Comparison of ENCODE assay signal across 24 mouse cellular contexts in genomic region chr1:156749136-156749535, GRCm38 (mm10). TPM values are rescaled to one million over a fixed set of nuclear protein-coding genes. Genes with fewer than 3 reads are reported as not detected.
DNase-seq lines count a peak whose midpoint lies in the region; ATAC-seq and TF ChIP-seq lines count a peak whose summit lies in the region.
"Had no signal": no experiment of that assay in that cellular context is flagged by ENCODE, and none has a peak within 500 bp of the region (broad histone marks: within the 10 kb centered on the region; RNA-seq: fewer than 3 reads in every experiment).

No protein-coding gene starts in this region.

- DNase-seq in liver: no peak
- no peak for DNase-seq in ES-E14 (ENCODE audit: low read depth, low spot score)
- DNase-seq in thymus, postnatal 10 days (ENCODE audit: low spot score in 2 of 2): no peak
- no peak for DNase-seq in gastrocnemius, adult 8-10 months (ENCODE audit: low spot score in 2 of 2)
- DNase-seq: adrenal gland, adult 2 months; adrenal gland, postnatal 14 days; cerebellum, adult 11-12 months; cerebellum, adult 8-10 months; cerebellum, postnatal 36 days; embryo, embryonic 11 days; gastrocnemius, postnatal 14 days; heart, adult 11 months; heart, postnatal 10 days; heart, postnatal 4 days had no signal

- peak overlapping the region; percentile 78 for H3K27ac ChIP-seq in liver, embryonic 12.5 days
- no peak overlapping the region for H3K27ac ChIP-seq in ES-E14 (ENCODE audit: insufficient read depth, low read depth, low read length, poor library complexity, severe bottlenecking)
- peak overlapping the region; percentile 71 for H3K27ac ChIP-seq in liver, embryonic 15.5 days (replicated peaks)
- H3K27ac ChIP-seq: embryonic facial prominence, embryonic 13.5 days; forebrain, embryonic 12.5 days; heart, embryonic 15.5 days; hindbrain, embryonic 14.5 days had no signal

- ATAC-seq in liver, embryonic 12.5 days: no peak
- no peak for ATAC-seq in liver, embryonic 15.5 days (ENCODE audit: insufficient read depth)

- no peaks in the 10 kb centered on the region for H3K36me3 ChIP-seq in liver, embryonic 12.5 days
- no peaks in the 10 kb centered on the region for H3K36me3 ChIP-seq in ES-E14 (ENCODE audit: control insufficient read depth, insufficient read depth, low read length, poor library complexity, severe bottlenecking)
- H3K36me3 ChIP-seq in liver, embryonic 15.5 days (replicated peaks): no peaks in the 10 kb centered on the region
- H3K36me3 ChIP-seq: embryonic facial prominence, embryonic 10.5 days; embryonic facial prominence, embryonic 13.5 days; forebrain, embryonic 12.5 days; forebrain, embryonic 15.5 days; heart, embryonic 12.5 days; heart, embryonic 15.5 days had no signal

- no peak overlapping the region for H3K4me3 ChIP-seq in liver, embryonic 12.5 days
- no peak overlapping the region for H3K4me3 ChIP-seq in ES-E14 (ENCODE audit: insufficient read depth in 1 of 2, low read depth in 1 of 2, low read length in 2 of 2, poor library complexity in 1 of 2, severe bottlenecking in 1 of 2)
- H3K4me3 ChIP-seq in liver, embryonic 15.5 days (replicated peaks): no peak overlapping the region
- H3K4me3 ChIP-seq: embryonic facial prominence, embryonic 10.5 days; embryonic facial prominence, embryonic 13.5 days; erythroblast, embryonic 14.5 days; forebrain, embryonic 12.5 days; forebrain, embryonic 15.5 days; heart, embryonic 12.5 days; heart, embryonic 15.5 days had no signal

- peaks cover 91% of the 10 kb centered on the region for H3K4me1 ChIP-seq in liver, embryonic 12.5 days
- peaks cover 0 to 1% of the 10 kb centered on the region in 2 experiments; a peak in 2 of 4 replicates for H3K4me1 ChIP-seq in ES-E14 (ENCODE audit: control insufficient read depth in 2 of 2, insufficient read depth in 2 of 2, low read length in 2 of 2, poor library complexity in 1 of 2)
- H3K4me1 ChIP-seq in liver, embryonic 15.5 days (replicated peaks): peaks cover 88% of the 10 kb centered on the region

- H3K9ac ChIP-seq in liver, embryonic 12.5 days: no peak overlapping the region
- H3K9ac ChIP-seq in ES-E14 (ENCODE audit: insufficient read depth, low read depth, low read length, poor library complexity, severe bottlenecking): no peak overlapping the region
- H3K9ac ChIP-seq in liver, embryonic 15.5 days: no peak overlapping the region
- H3K9ac ChIP-seq: embryonic facial prominence, embryonic 13.5 days; forebrain, embryonic 12.5 days; forebrain, embryonic 15.5 days; heart, embryonic 12.5 days; heart, embryonic 15.5 days; hindbrain, embryonic 14.5 days had no signal

- H3K9me3 ChIP-seq in liver, embryonic 12.5 days (replicated peaks): no peaks in the 10 kb centered on the region
- no peaks in the 10 kb centered on the region for H3K9me3 ChIP-seq in ES-E14 (ENCODE audit: control insufficient read depth, insufficient read depth, low read depth, low read length)
- H3K9me3 ChIP-seq in liver, embryonic 15.5 days (replicated peaks): no peaks in the 10 kb centered on the region
- H3K9me3 ChIP-seq: embryonic facial prominence, embryonic 10.5 days; embryonic facial prominence, embryonic 13.5 days; forebrain, embryonic 12.5 days; forebrain, embryonic 15.5 days; heart, embryonic 12.5 days; heart, embryonic 15.5 days had no signal

- peak overlapping the region; percentile 43; the same call in 1 of the 2 replicates for H3K4me2 ChIP-seq in liver, embryonic 12.5 days
- H3K4me2 ChIP-seq in liver, embryonic 15.5 days: no peak overlapping the region
- H3K4me2 ChIP-seq: embryonic facial prominence, embryonic 13.5 days; forebrain, embryonic 12.5 days; forebrain, embryonic 15.5 days; heart, embryonic 12.5 days; heart, embryonic 15.5 days; hindbrain, embryonic 14.5 days had no signal

- no peaks in the 10 kb centered on the region for H3K27me3 ChIP-seq in liver, embryonic 12.5 days (replicated peaks)
- H3K27me3 ChIP-seq in liver, embryonic 15.5 days: no peaks in the 10 kb centered on the region
- H3K27me3 ChIP-seq: embryonic facial prominence, embryonic 13.5 days; forebrain, embryonic 12.5 days; forebrain, embryonic 15.5 days; heart, embryonic 12.5 days; heart, embryonic 15.5 days had no signal

- in situ Hi-C loops in ES-E14 (cut with MboI; ENCODE audit: low sequenced_read_pairs in 2 of 2, unreplicated experiment in 2 of 2): loop anchor here in 1 of 2 experiments (10.0 kb wide), 1 partner anchor 326 kb away; no protein-coding TSS in a partner anchor

TF ChIP-seq in ES-E14, 5 proteins besides CTCF, POLR2A, EP300 and RAD21:
- TF ChIP-seq CHD2 (IDR thresholded peaks at IDR 0.05; ENCODE audit: low read depth, low read length) (no peak), MAFK (IDR thresholded peaks at IDR 0.05; ENCODE audit: insufficient read depth, low read depth, low read length) (0 out of 2 replicates have a peak, but pooled peaks have one; percentile 26), HCFC1 (IDR thresholded peaks at IDR 0.05; ENCODE audit: borderline replicate concordance, insufficient read depth, low read length) (no peak), ZNF384 (IDR thresholded peaks at IDR 0.05; ENCODE audit: low read depth, low read length) (no peak)

RNA-seq across cellular contexts. Expression of gene Fam20b, which starts 30.2 kb away (rescaled TPM):
- polyA plus RNA-seq in liver, embryonic 12.5 days (2016; fragmentation: Nextera tagmentation; extraction: Ambion mirVana): 15.5 and 17.1 TPM in 2 replicates
- 20.1 and 22.2 TPM in 2 replicates for total RNA-seq in ES-E14 (2012; rRNA removed)
- 9.2 and 9.3 TPM in 2 replicates for polyA plus RNA-seq in liver, embryonic 15.5 days (2015; fragmentation: Nextera tagmentation; extraction: Ambion mirVana)
- total RNA-seq in gastrocnemius, adult 8-10 months (2022): 10 to 100 TPM; 28.2 to 50.5 (median 34.6) TPM
